21 mouse cellular contexts compared by ENCODE assay signal in the genomic region with DNA sequence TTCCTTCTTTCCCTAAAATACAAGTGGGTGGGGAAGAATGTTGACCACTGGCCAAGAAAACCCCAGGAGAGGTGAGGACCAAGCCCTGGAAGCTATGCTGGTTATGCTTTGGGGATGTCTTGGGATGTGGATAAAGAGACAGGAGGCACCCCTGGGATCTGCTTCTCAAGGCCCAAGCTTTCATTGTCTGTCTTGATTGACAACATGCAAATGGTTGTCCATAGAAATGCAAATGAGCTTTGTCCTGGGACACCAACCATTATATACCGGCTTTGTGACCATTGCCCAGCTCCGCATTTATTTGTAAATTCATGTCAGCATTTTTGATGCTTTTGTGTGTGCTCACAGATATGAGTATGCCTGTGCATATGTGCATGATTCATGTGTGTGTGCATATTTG.
A peak's percentile ranks its signal among the peaks of the same experiment; 100 is the strongest.
DNase-seq lines count a peak whose midpoint lies in the region; ATAC-seq lines count a peak whose summit lies in the region.
"Had no signal": no experiment of that assay in that cellular context is flagged by ENCODE, and none has a peak within 500 bp of the region (broad histone marks: within the 10 kb centered on the region; RNA-seq: fewer than 3 reads in every experiment).

No protein-coding gene starts in this region.

- no peaks in the 10 kb centered on the region for H3K36me3 ChIP-seq in midbrain, embryonic 10.5 days
- H3K36me3 ChIP-seq in midbrain, embryonic 15.5 days (replicated peaks) = no peaks in the 10 kb centered on the region
- H3K36me3 ChIP-seq in midbrain, embryonic 13.5 days = no peaks in the 10 kb centered on the region
- H3K36me3 ChIP-seq: embryonic facial prominence, embryonic 10.5 days; heart, embryonic 12.5 days; limb, embryonic 13.5 days; liver, embryonic 13.5 days had no signal

- H3K4me2 ChIP-seq in midbrain, embryonic 15.5 days = no peak overlapping the region
- no peak overlapping the region for H3K4me2 ChIP-seq in midbrain, embryonic 13.5 days (replicated peaks)
- H3K4me2 ChIP-seq: heart, embryonic 12.5 days; limb, embryonic 13.5 days; liver, embryonic 13.5 days; lung, embryonic 14.5 days had no signal

- H3K9me3 ChIP-seq in midbrain, embryonic 10.5 days (replicated peaks) = no peaks in the 10 kb centered on the region
- H3K9me3 ChIP-seq in midbrain, embryonic 15.5 days = no peaks in the 10 kb centered on the region
- no peaks in the 10 kb centered on the region for H3K9me3 ChIP-seq in midbrain, embryonic 13.5 days
- H3K9me3 ChIP-seq: embryonic facial prominence, embryonic 10.5 days; heart, embryonic 12.5 days; limb, embryonic 13.5 days; liver, embryonic 13.5 days had no signal

- H3K27me3 ChIP-seq in midbrain, embryonic 10.5 days (ENCODE audit: low read depth, poor library complexity, severe bottlenecking) = peaks cover 91% of the 10 kb centered on the region
- peaks cover 30% of the 10 kb centered on the region for H3K27me3 ChIP-seq in midbrain, embryonic 15.5 days (replicated peaks)
- peaks cover 51% of the 10 kb centered on the region for H3K27me3 ChIP-seq in midbrain, embryonic 13.5 days
- H3K27me3 ChIP-seq: liver, embryonic 13.5 days had no signal

- ATAC-seq in midbrain, embryonic 15.5 days (replicated peaks) = no peak
- peak; percentile 29; the same call in 1 of the 2 replicates for ATAC-seq in midbrain, embryonic 13.5 days
- ATAC-seq: activated CD4-positive, CD25-positive, alpha-beta regulatory T cell, adult 4 months had no signal

- no peak overlapping the region for H3K9ac ChIP-seq in midbrain, embryonic 15.5 days
- H3K9ac ChIP-seq in midbrain, embryonic 13.5 days (replicated peaks) = no peak overlapping the region
- H3K9ac ChIP-seq: heart, embryonic 12.5 days; limb, embryonic 13.5 days; liver, embryonic 13.5 days; lung, embryonic 14.5 days had no signal

- H3K27ac ChIP-seq in midbrain, embryonic 10.5 days (replicated peaks) = peak overlapping the region; percentile 47
- H3K27ac ChIP-seq in midbrain, embryonic 15.5 days = no peak overlapping the region; the same call in 1 of the 2 replicates
- H3K27ac ChIP-seq in midbrain, embryonic 13.5 days = 0 out of 2 replicates have a peak overlapping the region, but pooled peaks have one; percentile 25
- H3K27ac ChIP-seq: embryonic facial prominence, embryonic 10.5 days; limb, embryonic 13.5 days; liver, embryonic 13.5 days had no signal

- WGBS in midbrain, embryonic 10.5 days = 33% methylated on average over 2 of the region's 2 CpGs
- 13% methylated on average over 2 of the region's 2 CpGs for WGBS in midbrain, embryonic 15.5 days
- 14% methylated on average over 2 of the region's 2 CpGs for WGBS in midbrain, embryonic 13.5 days

- no peak overlapping the region for H3K4me3 ChIP-seq in midbrain, embryonic 10.5 days
- H3K4me3 ChIP-seq in midbrain, embryonic 15.5 days = no peak overlapping the region
- no peak overlapping the region for H3K4me3 ChIP-seq in midbrain, embryonic 13.5 days (replicated peaks)
- H3K4me3 ChIP-seq: embryonic facial prominence, embryonic 10.5 days; heart, embryonic 12.5 days; limb, embryonic 13.5 days; liver, embryonic 13.5 days had no signal

- DNase-seq in midbrain, embryonic 10.5 days (ENCODE audit: low spot score) = peak; percentile 26
- peak; percentile 70 for DNase-seq in R1 (ENCODE audit: low read depth, low spot score)
- DNase-seq in embryo, embryonic 11 days = peak; percentile 53
- DNase-seq in spleen, postnatal 10 days (ENCODE audit: low spot score in 2 of 2) = no peak
- no peak for DNase-seq in frontal cortex, postnatal 14 days (ENCODE audit: low spot score in 2 of 2)
- DNase-seq: adrenal gland, postnatal 10 days; cerebellum, postnatal 14 days; gastrocnemius, postnatal 10 days; heart, adult 11 months; heart, postnatal 14 days; kidney, adult 11 months; liver, embryonic 13.5 days; lung, embryonic 14.5 days; lung, postnatal 36 days; right cerebral cortex, adult 18-20 months had no signal

- H3K4me1 ChIP-seq in midbrain, embryonic 10.5 days = peaks cover 36% of the 10 kb centered on the region
- peaks cover 9% of the 10 kb centered on the region for H3K4me1 ChIP-seq in midbrain, embryonic 15.5 days
- peaks cover 23% of the 10 kb centered on the region for H3K4me1 ChIP-seq in midbrain, embryonic 13.5 days (replicated peaks)
- H3K4me1 ChIP-seq: heart, embryonic 12.5 days; limb, embryonic 13.5 days; liver, embryonic 13.5 days had no signal

Comparison
In these comparisons a context has a peak if more than half of its experiments do, and no peak if none do; other contexts are left out.
1. DNase-seq: peak in midbrain, embryonic 10.5 days (single experiment), R1 (single experiment) and embryo, embryonic 11 days (single experiment); none in spleen, postnatal 10 days (0 of 2) and frontal cortex, postnatal 14 days (0 of 2).